Mouse (Mus musculus): ENCODE data around the gene 2610528A11Rik. TPM values are rescaled to one million over a fixed set of nuclear protein-coding genes. Genes with fewer than 3 reads are reported as not detected.
"Not testable (repeated sequence)": the region's sequence is repeated elsewhere in the genome, so short reads cannot be mapped to it uniquely, and the experiment has no call there.

2610528A11Rik gene
- total RNA-seq (2017), result 7.5 TPM in 1 of 3 replicates, not detected in the others

DNA sequence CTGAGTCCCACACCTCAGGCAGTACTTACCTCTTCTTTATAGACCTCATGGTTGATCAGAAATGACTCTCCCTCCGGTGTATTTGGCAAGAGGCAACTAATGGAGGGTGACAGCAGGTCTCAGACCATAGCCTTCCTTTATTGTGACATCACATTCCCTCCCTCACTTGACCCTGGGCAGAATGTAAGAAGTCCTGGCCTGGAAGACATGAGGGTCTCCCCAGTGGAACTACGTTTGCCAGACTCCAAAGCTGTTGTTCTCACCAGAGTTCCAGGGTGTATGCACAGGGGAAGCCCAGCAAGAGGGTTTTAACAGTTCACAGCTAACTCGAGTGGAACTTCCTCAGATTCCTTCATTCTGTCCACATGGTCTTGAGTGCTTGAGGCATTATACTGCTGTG lies at the start of gene 2610528A11Rik:
Gene 2610528A11Rik, minus strand, starts transcription at position 101 of the 400 bp plus-strand sequence.
- ATAC-seq (replicated peaks; ENCODE audit: insufficient number of reproducible peaks, low FRiP score, low TSS enrichment, poor library complexity, severe bottlenecking), result no peak

DNA sequence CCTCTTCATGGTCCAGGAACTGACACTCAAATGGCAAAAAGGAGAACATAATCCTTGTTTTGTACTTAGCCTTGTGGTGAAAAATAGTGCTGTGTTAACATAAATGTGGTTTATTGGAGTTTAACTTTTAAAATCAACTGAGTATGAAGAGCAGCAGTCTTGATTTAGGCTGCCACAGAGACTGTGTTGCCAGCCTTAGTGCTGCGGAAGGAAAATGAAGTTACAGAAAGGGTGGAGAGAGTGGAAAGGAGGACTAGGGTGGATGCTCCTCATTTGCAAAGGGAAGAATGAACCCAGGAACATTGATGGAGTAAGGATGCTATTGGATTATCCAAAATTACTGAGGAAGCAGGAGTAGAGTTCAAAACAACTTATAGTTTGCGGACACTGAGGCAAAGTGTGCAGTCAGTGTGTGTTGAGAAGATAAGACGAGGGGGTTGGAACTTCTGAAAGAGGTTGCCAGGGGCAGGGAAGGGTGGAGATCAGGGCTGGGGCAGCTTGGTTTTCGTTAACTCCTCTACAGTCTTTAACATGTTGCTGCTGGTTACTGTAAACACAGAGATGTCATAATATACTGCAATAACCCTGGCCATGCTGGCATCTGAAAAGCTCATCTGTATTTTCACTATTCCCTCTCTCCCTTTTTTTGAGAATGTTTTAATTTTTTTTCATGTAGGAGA lies 49.6 kb upstream of the 2610528A11Rik start:
- ATAC-seq (replicated peaks; ENCODE audit: insufficient number of reproducible peaks, low FRiP score, low TSS enrichment, poor library complexity, severe bottlenecking), result no peak

DNA sequence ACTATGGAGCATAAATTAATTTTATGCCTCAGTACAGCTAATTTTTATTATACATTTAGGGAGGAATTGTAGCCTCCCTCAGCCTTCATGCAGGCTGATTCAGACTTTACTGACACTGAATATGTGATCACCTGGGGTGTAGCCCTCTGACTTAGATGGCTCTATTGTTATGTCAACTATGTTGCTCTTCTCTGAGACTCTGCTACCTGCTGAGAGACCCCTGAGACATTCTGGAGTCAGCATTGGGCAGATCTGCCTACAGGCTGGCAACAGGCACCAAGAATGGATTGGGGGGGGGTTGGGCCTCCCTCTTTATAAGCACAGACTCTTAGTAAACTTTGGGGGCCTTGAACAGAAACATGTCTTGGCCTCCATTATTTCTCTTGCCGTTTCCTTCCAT lies 40.6 kb upstream of the 2610528A11Rik start:
- no peak for ATAC-seq (replicated peaks; ENCODE audit: insufficient number of reproducible peaks, low FRiP score, low TSS enrichment, poor library complexity, severe bottlenecking)

DNA sequence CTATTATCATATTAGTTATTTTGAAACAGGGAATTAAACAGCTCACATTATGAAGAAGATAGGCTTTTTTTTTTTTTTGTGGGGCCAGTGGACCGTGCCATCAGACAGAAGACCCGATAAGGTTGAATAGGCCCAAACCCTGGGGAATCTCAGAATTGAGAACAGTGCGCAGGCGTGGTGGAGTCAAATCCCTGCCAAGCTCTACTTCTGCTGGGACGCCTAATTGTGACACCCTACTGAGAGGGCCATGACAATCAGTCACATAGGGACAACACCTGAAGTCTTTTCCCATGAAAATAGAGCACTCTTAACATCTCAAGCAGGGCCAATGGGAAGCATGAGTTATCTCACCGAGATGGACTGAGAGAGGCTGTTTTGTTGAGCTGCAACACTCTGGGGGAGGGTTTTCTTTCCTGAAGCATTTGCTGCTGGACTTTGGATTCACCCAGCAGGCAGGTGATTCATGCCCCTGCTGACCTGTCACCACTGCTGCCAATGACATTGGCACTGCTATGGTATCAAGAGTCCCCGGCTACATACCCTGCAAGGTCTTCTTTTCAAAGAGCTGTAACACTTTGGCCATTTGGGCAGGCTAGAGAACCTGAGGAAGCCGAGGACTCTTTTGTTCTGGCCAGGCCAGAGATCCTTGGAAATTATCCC lies 25.4 kb upstream of the 2610528A11Rik start:
- ATAC-seq (replicated peaks; ENCODE audit: insufficient number of reproducible peaks, low FRiP score, low TSS enrichment, poor library complexity, severe bottlenecking), result no peak

DNA sequence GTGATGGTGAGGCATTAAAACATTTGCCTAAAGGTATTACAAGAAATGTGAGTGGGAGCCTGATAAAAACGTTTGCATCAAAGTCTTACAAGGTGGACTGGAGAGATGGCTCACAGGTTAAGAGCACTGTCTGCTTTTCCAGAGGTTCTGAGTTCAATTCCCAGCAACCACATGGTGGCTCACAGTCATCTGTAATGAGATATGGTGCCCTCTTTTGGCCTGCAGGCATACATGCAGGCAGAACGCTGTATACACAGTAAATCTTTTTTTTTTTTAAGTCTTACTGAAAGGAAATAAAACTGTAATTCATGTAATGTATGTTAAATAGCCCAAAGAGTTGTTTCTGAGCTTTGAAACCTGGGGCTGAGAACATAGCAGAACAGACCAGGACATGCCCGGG lies 23.8 kb upstream of the 2610528A11Rik start:
- ATAC-seq (replicated peaks; ENCODE audit: insufficient number of reproducible peaks, low FRiP score, low TSS enrichment, poor library complexity, severe bottlenecking), result not testable (repeated sequence)

DNA sequence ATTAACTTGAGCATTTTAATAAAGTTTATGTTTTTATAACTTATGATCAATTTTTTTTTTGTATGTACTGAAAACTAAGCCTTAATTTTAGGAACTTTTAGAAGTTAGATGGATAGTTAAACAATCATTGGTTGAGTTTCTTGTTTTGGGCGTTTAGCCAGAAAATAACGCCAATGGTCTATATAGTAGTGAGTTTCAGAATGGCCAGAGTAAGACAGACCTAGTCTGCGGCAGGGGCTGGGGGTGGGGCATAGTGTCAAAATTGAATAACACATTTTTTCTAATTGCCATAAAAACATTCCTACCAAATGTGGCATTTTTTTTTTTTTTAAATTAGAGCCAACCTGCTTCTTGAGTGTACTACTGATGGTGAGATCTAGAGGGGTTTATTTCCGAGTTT lies 22.3 kb upstream of the 2610528A11Rik start:
- no peak for ATAC-seq (replicated peaks; ENCODE audit: insufficient number of reproducible peaks, low FRiP score, low TSS enrichment, poor library complexity, severe bottlenecking)

DNA sequence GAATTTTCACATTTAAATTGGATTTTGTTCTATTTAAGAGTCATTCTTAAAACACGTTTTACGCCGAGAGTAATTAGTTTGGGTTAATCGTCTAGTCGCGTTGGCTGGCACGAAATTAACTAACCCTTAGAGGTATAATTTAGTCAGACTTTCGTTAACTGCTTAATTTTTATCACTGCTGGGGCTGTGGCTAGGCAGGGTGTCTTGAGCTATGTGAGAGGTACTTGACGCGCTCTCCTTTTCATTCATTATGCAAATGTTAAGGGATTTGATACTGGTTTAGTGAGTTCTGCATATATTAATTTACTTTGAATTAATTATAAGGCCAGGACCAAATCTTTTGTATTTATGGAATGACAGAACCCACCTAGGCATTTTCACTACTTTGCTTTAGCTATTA lies 21.8 kb upstream of the 2610528A11Rik start:
- ATAC-seq (replicated peaks; ENCODE audit: insufficient number of reproducible peaks, low FRiP score, low TSS enrichment, poor library complexity, severe bottlenecking), result no peak

DNA sequence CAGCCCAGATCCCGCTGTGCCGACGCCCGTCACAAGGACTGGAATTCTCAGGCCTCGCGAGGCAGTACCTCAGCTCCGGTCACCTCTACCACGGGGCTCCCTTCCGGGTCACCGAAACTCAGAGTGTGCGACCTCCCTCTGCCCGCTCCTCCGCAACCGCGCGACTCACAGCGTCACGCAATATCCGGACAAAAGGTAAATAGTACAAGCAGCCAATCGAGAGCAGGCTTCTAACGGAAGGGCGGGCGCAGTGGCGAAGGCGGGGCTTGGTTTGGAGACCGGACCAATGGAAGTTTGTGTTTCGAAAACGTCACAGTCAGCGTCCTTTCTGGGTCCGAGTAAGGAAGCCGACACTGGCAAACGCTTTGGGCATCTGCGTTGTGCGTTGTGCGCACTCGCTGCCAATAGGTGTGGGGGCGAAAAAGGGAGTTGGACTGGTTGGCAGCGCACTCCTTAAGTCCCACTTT lies 21.3 kb upstream of the 2610528A11Rik start, which contains the start of gene Ghitm:
Gene Ghitm, minus strand, starts transcription at position 146 of the 467 bp plus-strand sequence.
- peak; percentile 100 for ATAC-seq (replicated peaks; ENCODE audit: insufficient number of reproducible peaks, low FRiP score, low TSS enrichment, poor library complexity, severe bottlenecking)

DNA sequence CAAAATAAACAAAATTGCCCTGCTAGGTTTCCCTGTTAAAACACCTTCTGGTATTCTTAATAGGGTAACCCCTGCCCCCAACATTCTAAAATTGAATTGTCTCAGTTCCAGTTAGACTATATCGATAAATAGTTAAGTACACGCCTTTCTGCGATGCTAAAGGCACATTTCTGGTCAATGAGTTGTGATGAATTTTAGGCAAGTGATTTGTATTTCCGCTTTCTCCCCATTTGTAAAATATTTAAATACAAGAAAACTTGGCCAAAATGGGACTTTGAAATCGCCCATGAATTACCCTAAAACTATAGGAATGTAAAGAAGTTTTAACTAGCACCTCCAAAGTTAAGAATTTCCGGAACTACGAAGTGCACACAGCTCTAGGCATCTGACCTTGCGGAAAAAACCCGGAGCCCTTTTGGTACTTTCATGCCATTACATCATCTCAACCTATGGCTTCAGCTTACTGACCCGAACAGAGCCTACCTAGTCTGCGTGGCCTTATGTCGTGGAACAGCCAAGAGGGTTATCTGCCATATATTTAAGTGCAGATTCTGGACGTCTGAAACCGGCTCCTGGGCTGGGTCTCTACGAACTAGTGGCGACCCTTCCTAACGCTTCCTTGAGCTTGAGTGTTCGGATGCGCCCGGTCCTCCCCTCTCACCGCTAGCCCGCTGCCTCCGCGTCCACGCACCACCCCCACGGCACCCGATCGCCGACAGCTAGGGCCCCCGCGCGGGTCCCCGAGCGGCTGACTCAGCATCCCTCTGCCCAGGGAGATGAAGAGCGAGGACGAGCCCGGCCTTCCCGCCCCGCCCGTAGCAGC lies 20.7 kb upstream of the 2610528A11Rik start:
- peak; percentile 19; the same call in 1 of the 2 replicates for ATAC-seq (replicated peaks; ENCODE audit: insufficient number of reproducible peaks, low FRiP score, low TSS enrichment, poor library complexity, severe bottlenecking)

DNA sequence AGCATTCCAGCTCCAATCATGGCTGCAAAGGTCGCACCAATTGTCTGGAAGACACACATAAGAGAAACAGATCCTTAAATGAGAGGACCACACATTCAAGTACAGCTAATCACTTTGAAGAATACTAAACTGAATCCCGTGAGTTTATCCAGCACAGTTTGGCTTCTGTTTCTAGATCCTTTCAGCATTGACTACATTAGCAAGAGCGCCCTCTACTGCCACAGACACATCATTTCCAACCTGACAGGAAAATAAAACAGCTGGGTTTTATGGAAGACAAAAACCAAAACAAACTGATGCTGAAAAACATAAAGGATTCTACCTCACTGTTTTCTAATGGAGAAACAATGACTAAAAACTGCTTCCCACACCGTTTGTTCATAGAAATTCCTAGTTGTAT lies 13.8 kb upstream of the 2610528A11Rik start:
- ATAC-seq (replicated peaks; ENCODE audit: insufficient number of reproducible peaks, low FRiP score, low TSS enrichment, poor library complexity, severe bottlenecking), result no peak

DNA sequence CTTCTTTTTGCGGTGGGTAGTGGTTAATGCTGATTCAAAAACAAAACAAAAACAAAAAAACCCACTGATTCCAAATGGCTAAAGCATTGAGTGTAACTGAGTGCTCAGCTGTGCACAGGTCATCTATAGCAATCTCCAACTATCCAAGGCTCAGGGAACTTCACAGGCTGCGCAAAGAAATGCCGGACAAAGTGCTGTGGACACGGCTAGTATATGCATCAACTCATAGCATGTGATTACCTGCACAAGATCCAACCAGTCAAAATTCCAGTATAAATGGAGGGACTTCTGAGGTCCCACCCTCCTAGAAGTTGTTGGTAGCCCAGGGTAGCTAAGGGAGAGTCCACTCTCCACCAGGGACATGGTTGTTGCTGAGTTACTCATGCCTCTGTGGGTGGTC lies 5.4 kb upstream of the 2610528A11Rik start:
- ATAC-seq (replicated peaks; ENCODE audit: insufficient number of reproducible peaks, low FRiP score, low TSS enrichment, poor library complexity, severe bottlenecking), result no peak

DNA sequence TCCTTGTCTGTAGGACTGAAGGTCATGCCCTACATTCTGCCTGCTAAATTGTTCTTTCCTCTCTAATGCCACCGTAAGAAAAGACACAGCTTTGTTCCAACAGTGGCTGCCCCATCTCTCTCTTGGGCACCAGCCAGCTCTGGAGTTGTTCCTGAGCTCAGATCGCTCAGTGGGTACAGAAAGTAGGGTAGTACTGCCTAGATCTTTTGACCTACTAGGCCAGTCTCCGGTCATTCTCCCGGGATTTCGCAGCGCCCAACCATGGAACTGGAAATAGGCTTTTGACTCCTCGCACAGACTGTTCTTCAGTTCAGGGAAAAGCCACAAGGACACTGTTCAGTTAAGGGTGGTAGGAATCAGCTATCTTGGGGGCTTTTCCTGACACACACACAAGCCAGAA lies 891 bp downstream of the 2610528A11Rik start:
- ATAC-seq (replicated peaks; ENCODE audit: insufficient number of reproducible peaks, low FRiP score, low TSS enrichment, poor library complexity, severe bottlenecking), result no peak

DNA sequence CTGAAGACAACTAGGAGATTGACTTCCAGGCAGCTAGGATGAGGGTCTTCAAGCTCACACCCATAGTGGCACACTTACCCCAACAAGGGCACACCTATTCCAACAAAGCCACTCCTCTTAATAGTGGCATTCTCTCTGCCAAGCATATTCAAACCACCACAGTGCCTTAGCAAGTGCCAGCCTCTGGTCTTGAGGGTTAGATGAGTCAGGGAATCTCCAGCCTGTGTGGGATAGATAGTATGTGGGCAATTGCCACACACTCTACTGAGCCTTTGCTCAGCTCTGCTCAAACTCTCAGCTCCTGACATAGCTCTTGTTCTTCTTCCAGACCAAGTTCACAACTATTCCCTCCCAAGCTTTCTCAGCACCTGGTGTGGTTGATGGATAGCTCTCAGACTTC lies 2.5 kb downstream of the 2610528A11Rik start:
- ATAC-seq (replicated peaks; ENCODE audit: insufficient number of reproducible peaks, low FRiP score, low TSS enrichment, poor library complexity, severe bottlenecking), result no peak

DNA sequence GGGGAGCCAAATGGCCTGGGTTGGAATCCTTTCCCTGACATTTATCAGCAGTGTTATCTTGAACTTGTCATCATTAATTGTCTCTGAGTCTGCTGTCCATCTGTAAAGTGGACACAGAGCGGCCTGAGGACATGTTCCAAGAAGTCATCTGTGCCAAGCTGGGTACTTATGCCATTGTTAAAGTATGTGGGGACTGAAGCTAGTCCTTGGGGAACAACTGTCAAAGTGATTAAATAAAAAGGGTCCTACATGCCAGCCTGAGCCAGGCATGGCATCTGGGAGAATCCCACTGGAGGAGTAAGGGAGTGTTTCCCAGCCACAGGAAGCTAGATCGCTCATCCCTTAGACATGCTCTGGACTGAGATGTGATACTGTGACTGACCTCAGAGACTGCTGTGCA lies 3.4 kb downstream of the 2610528A11Rik start:
- ATAC-seq (replicated peaks; ENCODE audit: insufficient number of reproducible peaks, low FRiP score, low TSS enrichment, poor library complexity, severe bottlenecking), result no peak

DNA sequence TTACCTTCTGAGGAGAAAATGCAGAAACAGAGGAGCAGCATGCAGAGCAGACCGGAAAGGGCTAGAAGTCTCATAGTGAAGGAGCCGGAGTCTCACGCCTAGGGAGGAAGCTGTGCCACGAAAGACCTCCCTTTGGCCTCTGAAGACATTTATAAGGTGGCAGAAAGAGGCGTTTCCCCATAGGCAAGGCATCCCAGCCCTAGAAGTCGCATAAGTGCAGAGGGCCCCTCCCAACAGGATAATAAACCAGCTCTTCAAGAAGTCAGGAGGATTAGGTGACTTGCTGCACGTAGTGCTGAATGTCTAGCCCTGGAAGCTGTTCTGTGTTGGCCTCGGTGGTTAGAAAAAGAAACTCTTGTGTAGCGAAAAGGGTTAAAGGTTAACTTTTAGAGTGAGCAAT lies 3.8 kb downstream of the 2610528A11Rik start:
- no peak for ATAC-seq (replicated peaks; ENCODE audit: insufficient number of reproducible peaks, low FRiP score, low TSS enrichment, poor library complexity, severe bottlenecking)

DNA sequence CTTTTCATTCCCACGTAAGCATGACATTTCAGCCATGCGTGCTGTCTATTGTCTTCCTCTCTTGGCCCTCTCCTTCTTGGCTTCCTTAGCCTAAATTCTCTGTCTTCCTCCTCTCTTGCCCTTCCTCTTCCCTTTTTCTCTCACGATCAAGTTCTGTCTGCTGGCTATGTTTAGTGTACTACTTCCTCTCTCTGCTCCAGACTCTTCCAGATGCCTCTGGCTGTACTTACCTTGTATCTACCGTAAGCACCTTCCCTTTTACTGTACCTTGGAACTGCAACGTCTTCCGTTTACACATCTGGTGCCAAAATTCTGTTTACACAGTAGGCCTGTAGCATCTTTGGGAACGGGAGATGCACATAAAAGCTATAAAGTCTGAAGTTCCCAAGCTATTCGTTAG lies 4.4 kb downstream of the 2610528A11Rik start:
- no peak for ATAC-seq (replicated peaks; ENCODE audit: insufficient number of reproducible peaks, low FRiP score, low TSS enrichment, poor library complexity, severe bottlenecking)

DNA sequence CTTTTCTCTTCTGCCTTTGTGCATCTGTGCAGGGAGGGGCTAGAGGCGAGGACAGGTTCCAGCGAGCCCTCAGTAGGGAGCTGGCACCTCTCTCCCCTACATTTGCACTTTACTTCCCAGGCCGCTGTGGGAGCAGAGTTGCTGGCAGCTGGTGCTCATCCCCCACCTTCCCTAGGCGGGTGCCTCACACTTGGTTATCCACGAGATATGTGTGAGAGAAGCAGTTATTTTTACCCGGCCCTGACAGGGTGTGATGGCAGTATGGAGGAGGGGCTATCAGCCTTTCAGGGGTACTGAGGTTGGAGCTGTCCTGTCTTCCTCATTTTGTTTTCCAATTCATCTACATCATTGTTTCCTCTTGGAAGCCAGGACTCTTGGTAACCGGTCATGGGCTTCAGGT lies 8.0 kb downstream of the 2610528A11Rik start:
- ATAC-seq (replicated peaks; ENCODE audit: insufficient number of reproducible peaks, low FRiP score, low TSS enrichment, poor library complexity, severe bottlenecking), result no peak

DNA sequence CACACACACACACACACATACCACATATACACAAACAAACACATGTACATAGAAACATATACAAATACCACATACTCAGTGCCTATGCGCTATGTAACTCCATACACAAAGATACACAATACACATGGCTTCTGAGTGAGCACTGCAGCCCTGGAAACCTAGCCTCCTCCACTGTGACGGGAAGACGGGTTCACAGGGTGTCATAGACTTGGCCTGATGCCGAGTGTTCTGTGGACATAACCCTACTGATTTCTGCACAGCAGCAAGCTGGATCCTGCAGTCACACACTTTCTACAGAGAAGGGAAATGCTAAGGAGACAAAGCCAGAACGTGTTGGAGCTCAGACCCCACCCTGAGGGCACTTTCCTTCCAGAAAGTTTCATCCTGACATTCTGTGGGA lies 9.1 kb downstream of the 2610528A11Rik start:
- ATAC-seq (replicated peaks; ENCODE audit: insufficient number of reproducible peaks, low FRiP score, low TSS enrichment, poor library complexity, severe bottlenecking), result no peak

DNA sequence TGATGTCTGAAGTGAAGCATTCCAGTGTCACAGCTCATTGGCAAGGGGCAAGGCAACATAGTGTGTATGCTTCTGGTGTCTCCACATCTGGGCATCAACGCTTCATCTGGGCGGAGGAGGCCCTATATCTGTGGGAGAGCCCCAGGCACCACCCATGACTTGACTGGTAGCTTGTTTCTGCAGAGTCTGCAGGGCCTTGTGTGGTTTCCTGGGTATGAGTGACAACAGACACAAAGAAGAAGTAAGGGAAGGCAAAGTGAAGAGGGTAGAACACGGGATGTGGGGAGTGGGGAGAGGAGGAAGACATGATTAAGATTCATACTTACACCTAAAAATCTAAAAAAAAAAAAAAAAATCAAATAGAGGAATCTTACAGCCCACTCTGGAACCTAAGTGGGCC lies 11.3 kb downstream of the 2610528A11Rik start:
- no peak for ATAC-seq (replicated peaks; ENCODE audit: insufficient number of reproducible peaks, low FRiP score, low TSS enrichment, poor library complexity, severe bottlenecking)

Measured in monocyte, adult 5-6 weeks (primary cell).